13 mouse cellular contexts compared by ENCODE assay signal in the genomic region with DNA sequence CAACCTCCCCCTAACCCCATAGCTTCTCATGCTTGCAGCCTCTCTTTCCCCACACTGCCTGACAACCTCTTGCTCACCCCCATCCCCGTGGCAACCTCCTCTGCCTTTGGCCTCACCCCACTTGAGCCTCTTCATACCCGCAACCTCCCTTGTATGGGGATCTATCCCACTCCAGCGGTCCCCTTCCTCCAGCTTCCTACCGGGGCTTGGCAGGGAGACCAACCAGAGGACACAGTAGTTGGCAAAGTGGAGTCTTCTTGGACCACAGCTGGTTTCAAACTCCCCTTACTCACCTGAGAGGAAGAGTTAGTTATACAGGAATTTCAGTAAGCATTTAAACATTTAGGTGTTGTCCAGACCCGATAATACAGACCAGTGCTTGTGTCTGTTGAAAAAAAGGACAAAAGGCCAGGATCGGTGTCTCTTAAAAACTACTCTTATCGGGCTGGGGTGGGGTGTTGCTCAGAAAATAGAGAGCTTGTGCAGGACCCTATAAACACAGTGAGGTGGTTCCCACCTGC. TPM values are rescaled to one million over a fixed set of nuclear protein-coding genes. Genes with fewer than 3 reads are reported as not detected.
DNase-seq lines count a peak whose midpoint lies in the region; ATAC-seq and TF ChIP-seq lines count a peak whose summit lies in the region.
"Had no signal": no experiment of that assay in that cellular context is flagged by ENCODE, and none has a peak within 500 bp of the region (broad histone marks: within the 10 kb centered on the region; RNA-seq: fewer than 3 reads in every experiment).

No protein-coding gene starts in this region.

- no peak overlapping the region for H3K27ac ChIP-seq in kidney, embryonic 16.5 days (ENCODE audit: low read length)
- no peak overlapping the region for H3K27ac ChIP-seq in embryonic facial prominence, embryonic 15.5 days (replicated peaks)
- H3K27ac ChIP-seq in limb, embryonic 11.5 days (replicated peaks; ENCODE audit: low read depth, low read length) = no peak overlapping the region
- no peak overlapping the region for H3K27ac ChIP-seq in neural tube, embryonic 15.5 days (replicated peaks)
- no peak overlapping the region for H3K27ac ChIP-seq in gastrocnemius, adult 2 months
- H3K27ac ChIP-seq: liver, embryonic 14.5 days had no signal

- WGBS in kidney, embryonic 16.5 days = 48% methylated on average over 7 of the region's 7 CpGs
- WGBS in embryonic facial prominence, embryonic 15.5 days = 46% methylated on average over 7 of the region's 7 CpGs
- 38% methylated on average over 7 of the region's 7 CpGs for WGBS in limb, embryonic 11.5 days
- WGBS in neural tube, embryonic 15.5 days = 33% methylated on average over 7 of the region's 7 CpGs

- TF ChIP-seq CTCF in gastrocnemius, adult 2 months (IDR thresholded peaks at IDR 0.05) = no peak

- 0 out of 2 replicates have a peak, but pooled peaks have one; percentile 10 for ATAC-seq in kidney, embryonic 16.5 days (ENCODE audit: low FRiP score, low TSS enrichment)
- no peak for ATAC-seq in embryonic facial prominence, embryonic 15.5 days (ENCODE audit: insufficient number of reproducible peaks, low FRiP score, low TSS enrichment, low read depth)
- ATAC-seq in limb, embryonic 11.5 days (ENCODE audit: insufficient number of reproducible peaks, low FRiP score, low TSS enrichment, low read depth) = no peak
- ATAC-seq in neural tube, embryonic 15.5 days (ENCODE audit: low FRiP score) = peak; percentile 7; the same call in 1 of the 2 replicates

- no peak overlapping the region for H3K4me3 ChIP-seq in kidney, embryonic 16.5 days (ENCODE audit: low read length)
- peak overlapping the region; percentile 60 for H3K4me3 ChIP-seq in embryonic facial prominence, embryonic 15.5 days (replicated peaks)
- H3K4me3 ChIP-seq in limb, embryonic 11.5 days (ENCODE audit: low read depth, low read length) = no peak overlapping the region
- H3K4me3 ChIP-seq in neural tube, embryonic 15.5 days (replicated peaks) = peak overlapping the region; percentile 54
- H3K4me3 ChIP-seq in gastrocnemius, adult 2 months = no peak overlapping the region
- H3K4me3 ChIP-seq: myocyte had no signal

- intact Hi-C loops in gastrocnemius, postnatal 36 days (cut with DNase I) = no loop called here
- intact Hi-C loops in gastrocnemius, adult 2 months (cut with DNase I) = no loop called here

- no peak for DNase-seq in kidney, adult 8-10 months
- peak; percentile 25 for DNase-seq in limb, embryonic 11.5 days (ENCODE audit: low spot score)
- no peak for DNase-seq in gastrocnemius, postnatal 36 days
- no peak for DNase-seq in gastrocnemius, adult 2 months
- no peak for DNase-seq in adrenal gland, postnatal 14 days
- DNase-seq: kidney, adult 9 months had no signal

- no peak overlapping the region for H3K9ac ChIP-seq in kidney, embryonic 16.5 days (replicated peaks; ENCODE audit: low read length)
- no peak overlapping the region for H3K9ac ChIP-seq in embryonic facial prominence, embryonic 15.5 days
- no peak overlapping the region; the same call in 1 of the 2 replicates for H3K9ac ChIP-seq in limb, embryonic 11.5 days (ENCODE audit: low read length)
- 0 out of 2 replicates have a peak overlapping the region, but pooled peaks have one; percentile 64 for H3K9ac ChIP-seq in neural tube, embryonic 15.5 days (replicated peaks)
- H3K9ac ChIP-seq: liver, embryonic 14.5 days had no signal

- peaks cover 13% of the 10 kb centered on the region for H3K4me1 ChIP-seq in kidney, embryonic 16.5 days (ENCODE audit: insufficient read depth, low read length)
- H3K4me1 ChIP-seq in embryonic facial prominence, embryonic 15.5 days = peaks cover 21% of the 10 kb centered on the region
- peaks cover 10% of the 10 kb centered on the region for H3K4me1 ChIP-seq in limb, embryonic 11.5 days (ENCODE audit: control insufficient read depth, insufficient read depth, low read length)
- peaks cover 23% of the 10 kb centered on the region for H3K4me1 ChIP-seq in neural tube, embryonic 15.5 days

- H3K36me3 ChIP-seq in kidney, embryonic 16.5 days (ENCODE audit: insufficient read depth, low read length) = no peaks in the 10 kb centered on the region
- H3K36me3 ChIP-seq in embryonic facial prominence, embryonic 15.5 days = no peaks in the 10 kb centered on the region
- H3K36me3 ChIP-seq in limb, embryonic 11.5 days (ENCODE audit: control insufficient read depth, insufficient read depth, low read length) = no peaks in the 10 kb centered on the region
- no peaks in the 10 kb centered on the region for H3K36me3 ChIP-seq in neural tube, embryonic 15.5 days

- H3K27me3 ChIP-seq in kidney, embryonic 16.5 days (ENCODE audit: insufficient read depth, low read length) = peaks cover 23% of the 10 kb centered on the region
- H3K27me3 ChIP-seq in embryonic facial prominence, embryonic 15.5 days = peaks cover 35% of the 10 kb centered on the region
- H3K27me3 ChIP-seq in limb, embryonic 11.5 days (ENCODE audit: control insufficient read depth, insufficient read depth, low read length) = peaks cover 38% of the 10 kb centered on the region
- H3K27me3 ChIP-seq in neural tube, embryonic 15.5 days (replicated peaks) = peaks cover 9% of the 10 kb centered on the region

- peaks cover 4% of the 10 kb centered on the region for H3K9me3 ChIP-seq in kidney, embryonic 16.5 days (ENCODE audit: low read length)
- no peaks in the 10 kb centered on the region for H3K9me3 ChIP-seq in embryonic facial prominence, embryonic 15.5 days (replicated peaks)
- no peaks in the 10 kb centered on the region for H3K9me3 ChIP-seq in limb, embryonic 11.5 days (ENCODE audit: control insufficient read depth, low read length)
- no peaks in the 10 kb centered on the region for H3K9me3 ChIP-seq in neural tube, embryonic 15.5 days (replicated peaks)

- H3K4me2 ChIP-seq in kidney, embryonic 16.5 days (replicated peaks; ENCODE audit: low read depth, low read length) = peak overlapping the region; percentile 89
- peak overlapping the region; percentile 96 for H3K4me2 ChIP-seq in embryonic facial prominence, embryonic 15.5 days (replicated peaks)
- H3K4me2 ChIP-seq in limb, embryonic 11.5 days (ENCODE audit: low read depth, severe bottlenecking) = no peak overlapping the region; the same call in 1 of the 2 replicates
- peak overlapping the region; percentile 86 for H3K4me2 ChIP-seq in neural tube, embryonic 15.5 days

RNA-seq across cellular contexts. Expression of a gene that starts 15.9 kb away (rescaled TPM):
- polyA plus RNA-seq in kidney, embryonic 16.5 days (2015; fragmentation: Nextera tagmentation; extraction: Ambion mirVana) = not detected in 2 replicates
- polyA plus RNA-seq in embryonic facial prominence, embryonic 15.5 days (2015; fragmentation: Nextera tagmentation; extraction: Ambion mirVana) = 0.05 TPM in 1 of 2 replicates, not detected in the other
- not detected in 2 replicates for polyA plus RNA-seq in limb, embryonic 11.5 days (2014; fragmentation: Nextera tagmentation; extraction: Ambion mirVana)
- polyA plus RNA-seq in neural tube, embryonic 15.5 days (2015; fragmentation: Nextera tagmentation; extraction: Ambion mirVana) = 0.05 and 0.10 TPM in 2 replicates
- total RNA-seq in gastrocnemius, postnatal 36 days (2021) = not detected
- total RNA-seq in gastrocnemius, adult 2 months (2021) = not detected
- not detected in 2 replicates for total RNA-seq in adrenal gland, postnatal 14 days (2021)
- total RNA-seq: adrenal gland, postnatal 25 days; gastrocnemius, adult 18-20 months had no signal
- polyA plus RNA-seq: liver, embryonic 14.5 days; myocyte had no signal

RNA-seq across cellular contexts. Expression of a gene that starts 28.1 kb away (rescaled TPM):
- polyA plus RNA-seq in kidney, embryonic 16.5 days (2015; fragmentation: Nextera tagmentation; extraction: Ambion mirVana) = not detected in 2 replicates
- polyA plus RNA-seq in embryonic facial prominence, embryonic 15.5 days (2015; fragmentation: Nextera tagmentation; extraction: Ambion mirVana) = not detected in 2 replicates
- polyA plus RNA-seq in limb, embryonic 11.5 days (2014; fragmentation: Nextera tagmentation; extraction: Ambion mirVana) = not detected in 2 replicates
- polyA plus RNA-seq in neural tube, embryonic 15.5 days (2015; fragmentation: Nextera tagmentation; extraction: Ambion mirVana) = not detected in 2 replicates
- total RNA-seq in gastrocnemius, postnatal 36 days (2021) = not detected
- not detected for total RNA-seq in gastrocnemius, adult 2 months (2021)
- total RNA-seq in adrenal gland, postnatal 14 days (2021) = not detected in 2 replicates
- total RNA-seq: adrenal gland, postnatal 25 days; gastrocnemius, adult 18-20 months had no signal
- polyA plus RNA-seq: liver, embryonic 14.5 days; myocyte had no signal

RNA-seq across cellular contexts. Expression of a gene that starts 35.8 kb away (rescaled TPM):
- 25.7 and 30.5 TPM in 2 replicates for polyA plus RNA-seq in kidney, embryonic 16.5 days (2015; fragmentation: Nextera tagmentation; extraction: Ambion mirVana)
- polyA plus RNA-seq in embryonic facial prominence, embryonic 15.5 days (2015; fragmentation: Nextera tagmentation; extraction: Ambion mirVana) = 39.6 and 40.2 TPM in 2 replicates
- polyA plus RNA-seq in limb, embryonic 11.5 days (2014; fragmentation: Nextera tagmentation; extraction: Ambion mirVana) = 75.3 and 82.3 TPM in 2 replicates
- polyA plus RNA-seq in neural tube, embryonic 15.5 days (2015; fragmentation: Nextera tagmentation; extraction: Ambion mirVana) = 46.6 and 49.8 TPM in 2 replicates
- 10 to 100 TPM; 14.7 to 20.4 TPM for total RNA-seq in gastrocnemius, postnatal 36 days (2021)
- total RNA-seq in gastrocnemius, adult 2 months (2021) = 10 to 100 TPM; 18.2 to 20.0 TPM
- total RNA-seq in adrenal gland, postnatal 14 days (2021) = 40.7 and 47.9 TPM in 2 replicates

Comparison
In these comparisons a context has a peak if more than half of its experiments do, and no peak if none do; other contexts are left out.
1. ATAC-seq: peak in kidney, embryonic 16.5 days (single experiment) and neural tube, embryonic 15.5 days (single experiment); none in embryonic facial prominence, embryonic 15.5 days (single experiment) and limb, embryonic 11.5 days (single experiment).
2. H3K4me3 ChIP-seq: peak in embryonic facial prominence, embryonic 15.5 days (single experiment) and neural tube, embryonic 15.5 days (single experiment); none in kidney, embryonic 16.5 days (single experiment), limb, embryonic 11.5 days (single experiment) and gastrocnemius, adult 2 months (single experiment).